Mouse (Mus musculus): ENCODE data around the gene Fryl. TPM values are rescaled to one million over a fixed set of nuclear protein-coding genes. Genes with fewer than 3 reads are reported as not detected.

Fryl gene
- polyA plus RNA-seq (2014; fragmentation: Nextera tagmentation; extraction: Ambion mirVana), result 36.9 and 44.3 TPM in 2 replicates

DNA sequence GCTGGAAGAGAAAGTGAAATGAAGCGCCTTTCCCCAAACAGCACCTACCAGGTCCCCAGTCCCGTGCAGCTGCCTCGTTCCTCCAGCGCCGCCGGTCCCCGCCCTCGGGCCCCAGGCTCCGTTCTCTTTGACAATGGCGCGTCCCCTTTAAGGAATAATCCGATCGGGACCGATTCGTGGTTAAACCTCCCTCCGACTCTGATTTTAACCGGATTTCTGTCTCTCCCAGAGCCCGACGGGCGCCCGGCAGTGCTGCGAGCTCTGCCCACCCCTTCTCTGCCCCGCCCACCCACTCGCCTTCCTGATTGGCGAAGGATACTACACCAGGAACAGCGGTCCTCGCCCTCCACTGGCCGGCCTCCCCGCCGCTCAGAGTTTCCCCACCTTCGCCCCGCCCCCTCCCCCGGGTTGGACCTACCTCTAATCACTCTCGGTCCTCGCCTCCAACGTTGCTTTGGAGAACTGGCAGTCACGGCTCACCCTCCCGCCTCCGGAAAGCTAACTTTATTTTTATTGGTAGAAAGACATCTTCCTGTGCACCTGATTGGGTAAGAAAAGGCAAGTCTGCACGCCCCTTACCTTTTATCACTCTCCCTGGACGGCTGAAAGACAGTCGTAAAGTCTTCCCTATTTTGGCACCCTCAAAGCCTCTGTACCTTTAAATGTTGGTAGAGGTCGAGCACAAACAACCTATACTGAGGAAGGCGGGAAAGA is at the start of gene Fryl:
TSS of gene Fryl (minus strand) at position 268 of the 714 bp plus-strand sequence.
- WGBS, result under 1% methylated on average over 44 of the region's 44 CpGs

DNA sequence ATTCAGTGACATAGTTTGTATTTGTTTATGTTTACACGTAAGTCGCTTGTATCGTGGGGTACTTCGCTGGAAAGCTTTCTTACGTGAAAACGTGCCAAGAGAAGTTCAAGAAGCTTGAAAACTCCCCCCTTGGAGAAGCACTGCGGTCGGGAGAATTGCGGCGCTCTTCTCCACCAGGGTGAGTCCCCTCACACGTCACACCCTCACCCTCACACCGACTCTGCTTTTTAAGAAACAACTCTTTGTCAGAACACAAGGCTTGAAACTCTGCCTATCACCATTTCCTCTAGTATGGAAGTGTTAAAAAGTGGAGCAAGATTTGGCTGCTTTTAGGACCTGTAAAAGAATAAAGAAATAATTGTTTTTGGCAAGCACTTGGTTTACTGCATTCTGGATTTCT is 48.1 kb upstream of the Fryl start:
- Histone ChIP-seq H3K9me3 (ENCODE audit: control insufficient read depth, low read length) (no peaks in the 10 kb centered on the region), H3K36me3 (ENCODE audit: control insufficient read depth, insufficient read depth, low read length) (peaks cover 81% of the 10 kb centered on the region), H3K27me3 (ENCODE audit: control insufficient read depth, insufficient read depth, low read length) (no peaks in the 10 kb centered on the region), H3K27ac (ENCODE audit: low read depth, low read length) (no peak overlapping the region), H3K4me3 (ENCODE audit: low read length) (no peak overlapping the region), H3K9ac (ENCODE audit: low read depth, low read length) (no peak overlapping the region), H3K4me2 (replicated peaks; ENCODE audit: low read depth, low read length) (no peak overlapping the region), H3K4me1 (ENCODE audit: control insufficient read depth, insufficient read depth, low read length) (no peaks in the 10 kb centered on the region)
- ATAC-seq (ENCODE audit: low FRiP score, low TSS enrichment), result no peak
- WGBS, result 87% methylated on average over 12 of the region's 12 CpGs

More for the DNA sequence above, at the start of gene Fryl:
- no peaks in the 10 kb centered on the region; the same call in 1 of the 2 replicates for H3K36me3 ChIP-seq (ENCODE audit: control insufficient read depth, insufficient read depth, low read length)
- ATAC-seq (ENCODE audit: low FRiP score, low TSS enrichment), result peak; percentile 98
- no peaks in the 10 kb centered on the region for H3K9me3 ChIP-seq (ENCODE audit: control insufficient read depth, low read length)
- H3K9ac ChIP-seq (ENCODE audit: low read depth, low read length), result peak within 1 kb of the TSS; percentile 91
- H3K4me3 ChIP-seq (ENCODE audit: low read length), result peak within 1 kb of the TSS; percentile 98
- H3K27me3 ChIP-seq (ENCODE audit: control insufficient read depth, insufficient read depth, low read length), result no peaks in the 10 kb centered on the region
- peak within 1 kb of the TSS; percentile 69 for H3K4me2 ChIP-seq (replicated peaks; ENCODE audit: low read depth, low read length)
- H3K27ac ChIP-seq (ENCODE audit: low read depth, low read length), result peak within 1 kb of the TSS; percentile 95
- peaks cover 20% of the 10 kb centered on the region; the same call in 1 of the 2 replicates for H3K4me1 ChIP-seq (ENCODE audit: control insufficient read depth, insufficient read depth, low read length)

DNA sequence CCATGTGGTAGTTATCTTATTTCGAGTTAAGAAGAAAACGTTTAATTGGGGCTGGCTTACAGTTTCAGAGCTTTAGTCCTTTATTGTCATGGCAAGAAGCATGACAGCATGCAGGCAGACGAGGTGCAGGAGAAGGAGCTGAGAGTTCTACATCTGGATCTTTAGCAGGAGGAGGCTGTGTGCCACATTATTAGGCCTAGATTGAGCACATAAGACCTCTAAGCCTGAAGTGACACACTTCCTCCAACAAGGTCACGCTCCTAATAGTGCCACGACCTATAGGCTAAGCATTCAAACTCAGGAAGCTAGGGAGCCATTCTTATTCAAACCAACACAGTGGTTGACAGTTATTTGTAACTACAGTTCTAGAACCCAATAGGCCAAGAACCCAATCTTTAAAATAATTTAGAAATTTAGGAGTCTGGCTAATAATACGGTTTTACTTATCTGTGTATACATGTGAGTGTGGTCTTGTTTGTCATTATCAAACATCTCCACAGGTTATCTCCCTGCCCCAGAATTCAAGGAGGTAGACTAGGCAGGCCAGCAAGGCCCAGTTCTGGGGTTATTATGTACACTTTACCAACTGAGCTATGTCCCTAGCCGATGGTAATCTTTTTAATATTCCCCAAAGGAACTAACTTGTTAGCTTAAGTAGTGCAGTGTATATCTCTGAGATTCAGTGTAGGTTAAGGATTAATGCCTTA is 45.3 kb upstream of the Fryl start:
- H3K9ac ChIP-seq (ENCODE audit: low read depth, low read length), result no peak overlapping the region
- ATAC-seq (ENCODE audit: low FRiP score, low TSS enrichment), result no peak
- 94% methylated on average over 7 of the region's 7 CpGs for WGBS
- H3K9me3 ChIP-seq (ENCODE audit: control insufficient read depth, low read length), result no peaks in the 10 kb centered on the region
- H3K27me3 ChIP-seq (ENCODE audit: control insufficient read depth, insufficient read depth, low read length), result no peaks in the 10 kb centered on the region
- H3K36me3 ChIP-seq (ENCODE audit: control insufficient read depth, insufficient read depth, low read length), result peaks cover 69% of the 10 kb centered on the region
- no peak overlapping the region for H3K27ac ChIP-seq (ENCODE audit: low read depth, low read length)
- no peak overlapping the region for H3K4me3 ChIP-seq (ENCODE audit: low read length)
- no peak overlapping the region for H3K4me2 ChIP-seq (replicated peaks; ENCODE audit: low read depth, low read length)
- H3K4me1 ChIP-seq (ENCODE audit: control insufficient read depth, insufficient read depth, low read length), result no peaks in the 10 kb centered on the region

DNA sequence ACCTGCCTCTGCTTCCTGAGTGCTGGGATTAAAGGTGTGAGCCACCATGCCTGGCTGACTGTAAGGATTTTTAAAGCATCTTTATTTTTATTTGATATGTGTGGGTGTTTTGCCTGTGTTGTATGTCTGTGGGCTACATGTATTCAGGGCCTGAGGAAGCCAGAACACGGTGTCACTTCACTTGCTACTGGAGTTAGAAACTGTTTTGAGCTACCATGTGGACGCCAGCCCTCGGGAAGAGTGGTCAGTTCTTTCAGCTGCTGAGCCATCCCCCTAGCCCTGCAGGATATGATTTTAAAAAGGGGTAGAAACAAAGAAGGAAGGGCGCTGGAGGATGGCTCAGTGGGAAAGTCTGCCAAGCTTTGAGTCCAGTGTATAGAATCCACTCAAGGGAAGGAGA is 39.5 kb upstream of the Fryl start:
- WGBS, result 89% methylated on average over 4 of the region's 4 CpGs
- H3K9ac ChIP-seq (ENCODE audit: low read depth, low read length), result no peak overlapping the region
- ATAC-seq (ENCODE audit: low FRiP score, low TSS enrichment), result no peak
- no peaks in the 10 kb centered on the region for H3K27me3 ChIP-seq (ENCODE audit: control insufficient read depth, insufficient read depth, low read length)
- H3K9me3 ChIP-seq (ENCODE audit: control insufficient read depth, low read length), result no peaks in the 10 kb centered on the region
- H3K4me1 ChIP-seq (ENCODE audit: control insufficient read depth, insufficient read depth, low read length), result peaks cover 8% of the 10 kb centered on the region
- H3K4me3 ChIP-seq (ENCODE audit: low read length), result no peak overlapping the region
- H3K27ac ChIP-seq (ENCODE audit: low read depth, low read length), result no peak overlapping the region
- H3K36me3 ChIP-seq (ENCODE audit: control insufficient read depth, insufficient read depth, low read length), result peaks cover 36% of the 10 kb centered on the region
- no peak overlapping the region for H3K4me2 ChIP-seq (replicated peaks; ENCODE audit: low read depth, low read length)

DNA sequence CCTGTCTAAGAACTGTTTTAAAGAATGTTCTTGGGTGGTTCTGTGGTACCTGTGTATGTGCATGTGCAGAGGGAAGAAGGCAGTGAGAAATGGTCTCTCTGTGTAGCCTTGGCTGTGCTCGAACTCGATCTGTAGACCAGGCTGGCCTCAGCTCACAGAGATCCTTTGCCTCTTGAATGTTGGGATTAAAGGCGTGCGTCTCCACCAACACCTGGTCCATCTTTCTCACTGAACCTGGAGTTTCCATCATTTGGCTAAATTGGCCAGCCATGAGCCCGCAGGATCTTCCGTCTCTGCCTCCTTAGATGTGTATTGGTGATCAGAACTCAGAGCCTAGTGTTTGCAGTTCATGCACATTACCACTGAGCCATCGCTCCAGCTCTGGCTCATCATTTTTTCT is 38.6 kb upstream of the Fryl start:
- Histone ChIP-seq H3K27ac (ENCODE audit: low read depth, low read length) (no peak overlapping the region), H3K9ac (ENCODE audit: low read depth, low read length) (no peak overlapping the region), H3K4me3 (ENCODE audit: low read length) (no peak overlapping the region), H3K4me1 (ENCODE audit: control insufficient read depth, insufficient read depth, low read length) (peaks cover 8% of the 10 kb centered on the region), H3K27me3 (ENCODE audit: control insufficient read depth, insufficient read depth, low read length) (no peaks in the 10 kb centered on the region), H3K4me2 (replicated peaks; ENCODE audit: low read depth, low read length) (no peak overlapping the region), H3K9me3 (ENCODE audit: control insufficient read depth, low read length) (no peaks in the 10 kb centered on the region), H3K36me3 (ENCODE audit: control insufficient read depth, insufficient read depth, low read length) (peaks cover 27% of the 10 kb centered on the region)
- ATAC-seq (ENCODE audit: low FRiP score, low TSS enrichment), result no peak
- WGBS, result 95% methylated on average over 7 of the region's 7 CpGs

DNA sequence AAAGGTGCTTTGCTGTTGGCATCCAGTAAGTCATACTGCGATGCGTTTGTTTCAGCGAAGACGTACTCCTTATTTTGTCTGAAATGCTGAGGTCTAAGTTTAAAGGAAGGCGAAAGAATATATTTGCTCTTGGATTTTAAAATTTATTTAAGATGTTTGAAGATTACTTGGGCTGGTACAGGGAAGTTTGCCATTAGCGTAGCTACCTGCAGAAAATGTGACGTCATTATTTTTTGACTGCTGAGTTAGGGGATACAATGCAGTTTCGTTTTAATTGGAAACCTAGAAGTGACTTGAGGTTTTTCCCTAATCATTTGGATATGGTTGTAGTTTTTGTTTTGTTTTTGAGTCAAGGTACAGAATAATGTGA is 37.0 kb upstream of the Fryl start:
- Histone ChIP-seq H3K9me3 (ENCODE audit: control insufficient read depth, low read length) (no peaks in the 10 kb centered on the region), H3K27ac (ENCODE audit: low read depth, low read length) (peak overlapping the region; percentile 89), H3K4me2 (replicated peaks; ENCODE audit: low read depth, low read length) (peak overlapping the region; percentile 65), H3K9ac (ENCODE audit: low read depth, low read length) (peak overlapping the region; percentile 79), H3K4me3 (ENCODE audit: low read length) (peak overlapping the region; percentile 87), H3K4me1 (ENCODE audit: control insufficient read depth, insufficient read depth, low read length) (peaks cover 8% of the 10 kb centered on the region), H3K36me3 (ENCODE audit: control insufficient read depth, insufficient read depth, low read length) (peaks cover 25% of the 10 kb centered on the region), H3K27me3 (ENCODE audit: control insufficient read depth, insufficient read depth, low read length) (no peaks in the 10 kb centered on the region)
- no peak for ATAC-seq (ENCODE audit: low FRiP score, low TSS enrichment)
- WGBS, result 12% methylated on average over 8 of the region's 8 CpGs

DNA sequence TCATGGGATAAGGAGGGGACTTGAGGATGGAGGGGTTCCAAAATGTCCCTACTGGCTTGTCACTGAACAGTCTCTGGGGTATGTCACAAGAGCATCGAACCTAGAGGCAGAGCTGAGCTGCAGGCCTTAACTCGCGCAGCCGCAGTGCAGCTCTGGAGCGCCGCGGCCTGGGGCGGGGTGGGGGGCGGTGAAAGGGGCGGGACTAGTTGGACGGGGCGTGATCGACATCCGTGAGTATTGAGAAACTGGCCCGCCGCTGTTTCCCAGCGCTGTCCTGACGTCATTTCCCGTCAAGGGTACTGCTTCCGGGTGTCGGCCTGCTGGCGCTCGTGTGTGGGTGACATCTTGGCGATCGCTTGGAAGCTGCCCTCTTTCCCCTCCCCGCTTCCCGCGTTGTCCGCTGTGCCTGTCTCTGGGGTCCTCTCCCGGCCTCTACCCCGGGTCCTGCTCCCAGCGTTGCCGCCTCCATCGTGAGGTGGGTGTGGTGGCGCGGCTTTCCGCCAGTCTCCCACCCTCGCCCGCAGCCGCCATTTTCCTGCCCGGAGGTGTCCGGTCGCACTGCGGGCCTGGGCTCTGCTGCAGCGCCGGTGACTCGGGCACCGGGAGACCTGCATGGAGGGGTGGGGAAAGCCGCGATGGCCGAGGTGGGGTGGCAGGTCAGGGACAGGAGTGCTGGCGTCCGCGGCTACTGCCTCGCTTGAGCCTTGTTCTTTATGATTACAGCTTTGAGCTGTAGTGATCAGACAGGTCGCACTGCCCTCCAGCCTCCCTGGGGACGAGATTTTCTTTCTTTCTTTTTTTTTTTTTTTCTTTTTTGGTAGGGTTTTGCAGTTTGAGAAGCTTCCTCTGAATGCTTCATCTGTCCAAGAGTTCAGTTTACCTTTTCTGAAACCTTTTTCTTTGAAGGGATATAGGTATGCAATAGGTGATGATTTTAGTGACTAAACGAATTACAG is 36.4 kb upstream of the Fryl start, which contains the start of gene Ociad1:
TSS of gene Ociad1 (plus strand) at position 283 of the 956 bp plus-strand sequence.
- Histone ChIP-seq H3K36me3 (ENCODE audit: control insufficient read depth, insufficient read depth, low read length) (peaks cover 19% of the 10 kb centered on the region), H3K9ac (ENCODE audit: low read depth, low read length) (peak within 1 kb of the TSS; percentile 79), H3K4me3 (ENCODE audit: low read length) (peak within 1 kb of the TSS; percentile 87), H3K27ac (ENCODE audit: low read depth, low read length) (peak within 1 kb of the TSS; percentile 89), H3K4me1 (ENCODE audit: control insufficient read depth, insufficient read depth, low read length) (peaks cover 8% of the 10 kb centered on the region), H3K27me3 (ENCODE audit: control insufficient read depth, insufficient read depth, low read length) (no peaks in the 10 kb centered on the region), H3K9me3 (ENCODE audit: control insufficient read depth, low read length) (no peaks in the 10 kb centered on the region), H3K4me2 (replicated peaks; ENCODE audit: low read depth, low read length) (peak within 1 kb of the TSS; percentile 65)
- peak; percentile 99 for ATAC-seq (ENCODE audit: low FRiP score, low TSS enrichment)
- under 1% methylated on average over 55 of the region's 58 CpGs for WGBS

DNA sequence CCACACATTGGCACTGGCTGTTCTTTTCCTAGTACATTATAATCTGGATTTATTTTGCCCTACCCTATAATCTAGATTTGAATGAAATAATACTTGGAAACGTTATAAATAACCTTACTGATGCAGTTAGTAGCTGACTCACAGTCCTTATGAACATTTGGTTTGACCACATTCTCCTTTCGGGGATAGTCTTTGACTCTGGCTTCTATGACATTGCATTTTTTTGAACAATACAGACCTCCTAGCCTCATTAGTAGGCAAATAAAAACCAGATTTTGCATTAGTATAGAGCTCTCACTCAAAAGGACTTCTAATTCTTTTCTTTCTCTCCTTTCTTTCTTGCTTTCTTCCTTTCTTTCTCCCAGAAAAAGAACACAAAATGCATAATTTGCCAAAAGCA is 33.5 kb upstream of the Fryl start:
- Histone ChIP-seq H3K9ac (ENCODE audit: low read depth, low read length) (no peak overlapping the region), H3K4me3 (ENCODE audit: low read length) (no peak overlapping the region), H3K4me1 (ENCODE audit: control insufficient read depth, insufficient read depth, low read length) (peaks cover 7% of the 10 kb centered on the region), H3K4me2 (replicated peaks; ENCODE audit: low read depth, low read length) (no peak overlapping the region), H3K9me3 (ENCODE audit: control insufficient read depth, low read length) (no peaks in the 10 kb centered on the region), H3K36me3 (ENCODE audit: control insufficient read depth, insufficient read depth, low read length) (peaks cover 3% of the 10 kb centered on the region; the same call in 1 of the 2 replicates), H3K27ac (ENCODE audit: low read depth, low read length) (no peak overlapping the region), H3K27me3 (ENCODE audit: control insufficient read depth, insufficient read depth, low read length) (no peaks in the 10 kb centered on the region)
- 65% methylated on average over 2 of the region's 2 CpGs for WGBS
- ATAC-seq (ENCODE audit: low FRiP score, low TSS enrichment), result no peak

All from kidney, embryonic 14.5 days (tissue).